In genomic region chr17:3533425-3533824, GRCm38 (mm10) we compare ENCODE assay signal across 8 mouse cellular contexts. TPM values are rescaled to one million over a fixed set of nuclear protein-coding genes. Genes with fewer than 3 reads are reported as not detected.
DNase-seq lines count a peak whose midpoint lies in the region; ATAC-seq and TF ChIP-seq lines count a peak whose summit lies in the region.

No protein-coding gene starts in this region.

- no peak for DNase-seq in forebrain, embryonic 11.5 days (ENCODE audit: low spot score)
- DNase-seq in liver, adult 2 months (ENCODE audit: extremely low read depth, low read depth, low spot score), result no peak
- DNase-seq in liver, embryonic 11.5 days (ENCODE audit: low spot score), result no peak
- DNase-seq in spleen, adult 12 weeks (ENCODE audit: low spot score), result no peak
- no peak for DNase-seq in ovary, adult 18-20 months (ENCODE audit: low spot score)

- TF ChIP-seq POLR2A in liver, adult 2 months (IDR thresholded peaks at IDR 0.05; ENCODE audit: extremely low read depth, insufficient read depth, low read length), result no peak

- no peak overlapping the region for H3K4me3 ChIP-seq in forebrain, embryonic 13.5 days
- no peak overlapping the region for H3K4me3 ChIP-seq in forebrain, embryonic 11.5 days (ENCODE audit: low read depth, low read length)
- H3K4me3 ChIP-seq in liver, adult 2 months (ENCODE audit: insufficient read depth, low read depth, low read length), result no peak overlapping the region
- no peak overlapping the region for H3K4me3 ChIP-seq in liver, embryonic 11.5 days (ENCODE audit: low read depth, low read length)

- H3K9me3 ChIP-seq in forebrain, embryonic 13.5 days (replicated peaks), result no peaks in the 10 kb centered on the region
- no peaks in the 10 kb centered on the region for H3K9me3 ChIP-seq in forebrain, embryonic 11.5 days (ENCODE audit: control insufficient read depth, low read length)
- no peaks in the 10 kb centered on the region for H3K9me3 ChIP-seq in liver, embryonic 11.5 days (ENCODE audit: control insufficient read depth, low read length)

- peak; percentile 25; the same call in 1 of the 2 replicates for TF ChIP-seq CTCF in liver, adult 2 months (IDR thresholded peaks at IDR 0.05; ENCODE audit: low read depth, low read length)

- 0 out of 2 replicates have a peak, but pooled peaks cover 7% of the 10 kb centered on the region for H3K36me3 ChIP-seq in forebrain, embryonic 13.5 days (ENCODE audit: poor library complexity, severe bottlenecking)
- H3K36me3 ChIP-seq in forebrain, embryonic 11.5 days (ENCODE audit: control insufficient read depth, insufficient read depth, low read length), result no peaks in the 10 kb centered on the region
- peaks cover 12% of the 10 kb centered on the region; the same call in 1 of the 2 replicates for H3K36me3 ChIP-seq in liver, adult 2 months (ENCODE audit: control insufficient read depth, insufficient read depth, low read length)
- no peaks in the 10 kb centered on the region for H3K36me3 ChIP-seq in liver, embryonic 11.5 days (ENCODE audit: control insufficient read depth, insufficient read depth, low read length)

- no peak overlapping the region for H3K4me2 ChIP-seq in forebrain, embryonic 13.5 days
- H3K4me2 ChIP-seq in forebrain, embryonic 11.5 days (ENCODE audit: low read depth, low read length, severe bottlenecking), result no peak overlapping the region
- no peak overlapping the region for H3K4me2 ChIP-seq in liver, embryonic 11.5 days

- H3K4me1 ChIP-seq in forebrain, embryonic 13.5 days, result 0 out of 2 replicates have a peak, but pooled peaks cover 1% of the 10 kb centered on the region
- H3K4me1 ChIP-seq in forebrain, embryonic 11.5 days (replicated peaks; ENCODE audit: control insufficient read depth, insufficient read depth, low read length), result no peaks in the 10 kb centered on the region
- H3K4me1 ChIP-seq in liver, adult 2 months (ENCODE audit: control insufficient read depth, insufficient read depth, low read length), result no peaks in the 10 kb centered on the region
- H3K4me1 ChIP-seq in liver, embryonic 11.5 days (replicated peaks; ENCODE audit: control insufficient read depth, insufficient read depth, low read length), result no peaks in the 10 kb centered on the region

- H3K27me3 ChIP-seq in forebrain, embryonic 13.5 days, result no peaks in the 10 kb centered on the region
- H3K27me3 ChIP-seq in forebrain, embryonic 11.5 days (ENCODE audit: control insufficient read depth, insufficient read depth, low read length), result no peaks in the 10 kb centered on the region
- no peaks in the 10 kb centered on the region for H3K27me3 ChIP-seq in liver, adult 2 months (ENCODE audit: control insufficient read depth, insufficient read depth, low read length)
- H3K27me3 ChIP-seq in liver, embryonic 11.5 days (replicated peaks; ENCODE audit: control insufficient read depth, insufficient read depth, low read length), result no peaks in the 10 kb centered on the region

- 0 out of 2 replicates have a peak, but pooled peaks have one; percentile 36 for ATAC-seq in forebrain, embryonic 13.5 days
- ATAC-seq in forebrain, embryonic 11.5 days (replicated peaks; ENCODE audit: low FRiP score), result no peak
- ATAC-seq in liver, embryonic 11.5 days (replicated peaks; ENCODE audit: low FRiP score), result no peak
- ATAC-seq in activated CD4-positive, CD25-positive, alpha-beta regulatory T cell, adult 4 months, result peak; percentile 40
- ATAC-seq in megakaryocyte-erythroid progenitor cell, adult 5-6 weeks (replicated peaks; ENCODE audit: low FRiP score, low TSS enrichment, poor library complexity, severe bottlenecking), result peak; percentile 69; the same call in 1 of the 2 replicates

- H3K79me2 ChIP-seq in liver, adult 2 months (ENCODE audit: control insufficient read depth, insufficient read depth, low read length), result no peaks in the 10 kb centered on the region

- no peak overlapping the region for H3K27ac ChIP-seq in forebrain, embryonic 13.5 days
- no peak overlapping the region for H3K27ac ChIP-seq in forebrain, embryonic 11.5 days (ENCODE audit: low read depth, low read length)
- no peak overlapping the region for H3K27ac ChIP-seq in liver, adult 2 months (replicated peaks; ENCODE audit: insufficient read depth, low read depth, low read length)
- H3K27ac ChIP-seq in liver, embryonic 11.5 days (ENCODE audit: low read depth, low read length), result no peak overlapping the region

- WGBS in forebrain, embryonic 13.5 days, result 18% methylated on average over 1 of the region's 1 CpGs
- 33% methylated on average over 1 of the region's 1 CpGs for WGBS in forebrain, embryonic 11.5 days
- 58% methylated on average over 1 of the region's 1 CpGs for WGBS in liver, adult 2 months
- WGBS in liver, embryonic 11.5 days, result 20% methylated on average over 1 of the region's 1 CpGs

- no peak overlapping the region for H3K9ac ChIP-seq in forebrain, embryonic 13.5 days
- no peak overlapping the region for H3K9ac ChIP-seq in forebrain, embryonic 11.5 days (ENCODE audit: low read length)
- no peak overlapping the region for H3K9ac ChIP-seq in liver, adult 2 months (ENCODE audit: low read depth, low read length)
- no peak overlapping the region for H3K9ac ChIP-seq in liver, embryonic 11.5 days (ENCODE audit: low read depth, low read length)

RNA-seq across cellular contexts. Expression of gene Cldn20, which starts 1.1 kb away (rescaled TPM):
- polyA plus RNA-seq in forebrain, embryonic 13.5 days (2015; fragmentation: Nextera tagmentation; extraction: Ambion mirVana), result 0.67 and 0.72 TPM in 2 replicates
- not detected in 2 replicates for polyA plus RNA-seq in forebrain, embryonic 11.5 days (2014; fragmentation: Nextera tagmentation; extraction: Ambion mirVana)
- 0.34 TPM in 1 of 2 replicates, not detected in the other for total RNA-seq in liver, adult 2 months (2014; rRNA removed)
- 0.24 TPM in 1 of 2 replicates, not detected in the other for polyA plus RNA-seq in liver, adult 2 months (2012; rRNA removed)
- not detected in 2 replicates for polyA plus RNA-seq in liver, embryonic 11.5 days (2014; fragmentation: Nextera tagmentation; extraction: Ambion mirVana)
- polyA plus RNA-seq in activated CD4-positive, CD25-positive, alpha-beta regulatory T cell, adult 4 months (2017; shearing (Covaris generic)), result not detected
- total RNA-seq in megakaryocyte-erythroid progenitor cell, adult 5-6 weeks (2014; fragmentation: Nextera tagmentation), result not detected in 2 replicates
- total RNA-seq in megakaryocyte-erythroid progenitor cell, adult 5-6 weeks (2017), result 1.3 TPM in 1 of 2 replicates, not detected in the other

RNA-seq across cellular contexts. Expression of gene Tfb1m, which starts 24.2 kb away (rescaled TPM):
- 16.0 and 17.8 TPM in 2 replicates for polyA plus RNA-seq in forebrain, embryonic 13.5 days (2015; fragmentation: Nextera tagmentation; extraction: Ambion mirVana)
- 19.9 and 21.1 TPM in 2 replicates for polyA plus RNA-seq in forebrain, embryonic 11.5 days (2014; fragmentation: Nextera tagmentation; extraction: Ambion mirVana)
- 14.2 and 15.8 TPM in 2 replicates for total RNA-seq in liver, adult 2 months (2014; rRNA removed)
- polyA plus RNA-seq in liver, adult 2 months (2012; rRNA removed), result 3.3 and 5.0 TPM in 2 replicates
- 18.3 and 20.3 TPM in 2 replicates for polyA plus RNA-seq in liver, embryonic 11.5 days (2014; fragmentation: Nextera tagmentation; extraction: Ambion mirVana)
- 1 to 10 TPM; 6.0 to 8.9 TPM for polyA plus RNA-seq in activated CD4-positive, CD25-positive, alpha-beta regulatory T cell, adult 4 months (2017; shearing (Covaris generic))
- total RNA-seq in megakaryocyte-erythroid progenitor cell, adult 5-6 weeks (2014; fragmentation: Nextera tagmentation), result 25.2 and 27.2 TPM in 2 replicates
- 18.2 and 20.5 TPM in 2 replicates for total RNA-seq in megakaryocyte-erythroid progenitor cell, adult 5-6 weeks (2017)

Comparison
In these comparisons a context has a peak if more than half of its experiments do, and no peak if none do; other contexts are left out.
1. ATAC-seq: peak in forebrain, embryonic 13.5 days (single experiment), activated CD4-positive, CD25-positive, alpha-beta regulatory T cell, adult 4 months (single experiment) and megakaryocyte-erythroid progenitor cell, adult 5-6 weeks (single experiment); none in forebrain, embryonic 11.5 days (single experiment) and liver, embryonic 11.5 days (single experiment).